Mouse (Mus musculus): Measurements from ENCODE around the gene Pagr1b.

DNA sequence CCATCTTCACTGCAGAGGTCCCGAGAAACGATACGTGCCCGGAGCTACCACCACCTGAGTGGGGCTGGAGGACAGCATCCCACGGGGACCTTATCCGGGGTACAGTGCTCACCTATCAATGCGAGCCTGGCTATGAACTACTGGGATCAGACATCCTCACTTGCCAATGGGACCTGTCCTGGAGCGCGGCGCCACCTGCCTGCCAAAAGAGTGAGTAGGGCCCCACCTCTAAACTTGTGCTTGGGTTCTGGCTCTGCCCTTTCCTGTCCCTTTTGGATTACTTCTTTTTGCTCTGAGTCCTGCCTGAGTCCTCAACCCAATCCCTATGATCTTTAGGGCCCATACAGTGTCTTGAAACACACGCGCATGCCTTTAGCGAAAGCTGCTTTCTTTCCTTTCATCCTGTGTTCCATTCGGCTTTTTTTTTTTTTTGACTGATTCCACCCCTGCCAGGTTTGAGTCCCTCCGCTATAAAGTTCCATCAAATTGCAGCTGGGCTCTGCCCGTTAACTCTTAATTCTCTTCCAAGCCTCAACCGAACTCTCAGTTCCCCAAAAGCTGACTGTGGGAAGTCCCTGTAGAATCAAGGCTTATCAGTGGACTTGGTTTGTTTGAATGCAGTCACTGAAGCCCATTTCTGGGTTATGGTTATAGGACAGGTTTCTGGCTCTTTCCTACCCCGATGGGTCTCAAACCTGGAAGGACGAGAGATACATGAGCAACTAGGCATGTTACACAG, 52.6 kb downstream of the Pagr1b start:
- TF ChIP-seq GATA1 (IDR thresholded peaks at IDR 0.05; ENCODE audit: borderline replicate concordance, low read length): no peak
- TF ChIP-seq FLI1 (IDR thresholded peaks at IDR 0.05; ENCODE audit: low read length): no peak

All from megakaryocyte, embryonic 14.5 days (primary cell).